Mouse (Mus musculus): Measurements from ENCODE around the gene Ccdc127. TPM values are rescaled to one million over a fixed set of nuclear protein-coding genes. Genes with fewer than 3 reads are reported as not detected.

Ccdc127 gene
- polyA plus RNA-seq (2017; shearing (Covaris generic)) = 10 to 100 TPM; 32.4 to 40.7 TPM

GRCm38 (mm10) chr13:74349566-74350434, at the start of gene Ccdc127, which contains the start of gene Sdha:
Gene Ccdc127, plus strand, starts transcription at chr13:74350309.
Gene Sdha, minus strand, starts transcription at chr13:74350280.

DNA sequence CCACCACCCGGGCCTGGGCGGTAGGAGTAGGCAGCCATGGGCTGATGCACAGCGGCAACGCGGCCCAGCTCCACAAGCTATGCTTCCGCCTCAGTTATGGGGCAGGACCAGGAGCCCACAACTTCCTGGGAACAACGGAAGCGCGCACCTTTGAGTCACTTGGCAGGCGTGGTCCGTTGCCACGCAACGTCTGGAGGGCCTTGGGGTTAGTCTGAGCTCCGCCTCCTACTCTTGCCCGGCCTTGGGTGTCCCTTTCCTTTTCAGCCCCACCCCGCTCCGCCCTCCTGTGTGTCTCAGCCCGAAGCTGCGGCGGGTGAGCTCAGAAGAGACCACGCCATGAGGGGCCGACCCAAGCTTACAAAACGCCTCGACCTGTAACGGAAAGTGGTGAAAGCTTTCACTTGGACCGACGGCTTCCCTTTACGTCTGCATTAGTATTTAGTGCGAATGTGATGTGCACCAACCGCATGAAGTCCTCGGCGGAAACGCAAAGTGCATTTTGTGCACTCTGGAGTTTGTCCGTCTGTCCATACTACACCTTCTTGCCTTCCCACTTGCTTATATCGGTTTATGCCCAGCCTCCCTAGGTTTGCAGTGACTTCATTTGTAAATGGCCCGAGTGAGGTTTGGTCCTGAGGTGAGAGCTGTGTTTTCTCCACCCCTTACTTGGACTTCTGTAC, 32.8 kb upstream of the Ccdc127 start, which contains the start of gene Pdcd6:
TSS of gene Pdcd6 (minus strand) at position 411 of the 680 bp plus-strand sequence.

GRCm38 (mm10) chr13:74363859-74364235, 13.7 kb downstream of the Ccdc127 start, which contains the start of gene Lrrc14b:
Gene Lrrc14b, minus strand, starts transcription at chr13:74364005.

GRCm38 (mm10) chr13:74390371-74390990, 40.4 kb downstream of the Ccdc127 start, which contains the start of gene Zfp72:
Gene Zfp72, minus strand, starts transcription at chr13:74390836.

GRCm38 (mm10) chr13:74399298-74399839, 49.3 kb downstream of the Ccdc127 start, which contains the start of gene Ftl1-ps1:
Gene Ftl1-ps1, plus strand, starts transcription at chr13:74399694.

Other genes with a start within 250 kb of the Ccdc127 start
- gene Slc9a3, start 228.9 kb upstream of the Ccdc127 start, polyA plus RNA-seq (2017; shearing (Covaris generic)) = under 1 TPM; 0.12 to 0.80 TPM
- gene Exoc3, start 141.6 kb upstream of the Ccdc127 start, polyA plus RNA-seq (2017; shearing (Covaris generic)) = 10 to 100 TPM; 82.4 to 88.8 TPM
- gene Ahrr, start 58.0 kb upstream of the Ccdc127 start, polyA plus RNA-seq (2017; shearing (Covaris generic)) = under 1 TPM; 0.20 to 0.89 TPM
- 100 to 1,000 TPM; 157 to 173 TPM for gene Pdcd6, start 32.7 kb upstream of the Ccdc127 start, polyA plus RNA-seq (2017; shearing (Covaris generic))
- 100 to 1,000 TPM; 303 to 309 TPM for gene Sdha, start within 50 bp of the Ccdc127 start, polyA plus RNA-seq (2017; shearing (Covaris generic))
- not detected for gene Lrrc14b, start 13.7 kb downstream of the Ccdc127 start, polyA plus RNA-seq (2017; shearing (Covaris generic))
- gene Zfp72, start 40.5 kb downstream of the Ccdc127 start, polyA plus RNA-seq (2017; shearing (Covaris generic)) = 1 to 10 TPM; 2.2 to 3.1 TPM
- 10 to 100 TPM; 45.4 to 50.9 TPM for gene Ftl1-ps1, start 49.4 kb downstream of the Ccdc127 start, polyA plus RNA-seq (2017; shearing (Covaris generic))
- 10 to 100 TPM; 18.3 to 20.8 TPM for gene Zfp825, start 143.7 kb downstream of the Ccdc127 start, polyA plus RNA-seq (2017; shearing (Covaris generic))

Measured in inflammation-experienced regulatory T-cells (primary cell).